Mouse (Mus musculus) olfactory bulb, adult 2 months (tissue): Measurements from ENCODE around the gene Cbr3.

Source experiments
- CTCF ChIP-seq: fragments of 200-500 bp; IDR thresholded peaks from 2 replicates; pipeline ENCODE4 v1.5.1; 2012; ENCODE audit warnings: low read depth, mild to moderate bottlenecking, low read length, moderate library complexity; ENCODE audit not compliant: insufficient read depth
- POLR2A ChIP-seq: fragments of 200-500 bp; IDR thresholded peaks from 2 replicates; pipeline ENCODE4 v1.6.1; 2012; ENCODE audit warnings: mild to moderate bottlenecking, low read depth, low read length, moderate library complexity; ENCODE audit not compliant: insufficient read depth

DNA sequence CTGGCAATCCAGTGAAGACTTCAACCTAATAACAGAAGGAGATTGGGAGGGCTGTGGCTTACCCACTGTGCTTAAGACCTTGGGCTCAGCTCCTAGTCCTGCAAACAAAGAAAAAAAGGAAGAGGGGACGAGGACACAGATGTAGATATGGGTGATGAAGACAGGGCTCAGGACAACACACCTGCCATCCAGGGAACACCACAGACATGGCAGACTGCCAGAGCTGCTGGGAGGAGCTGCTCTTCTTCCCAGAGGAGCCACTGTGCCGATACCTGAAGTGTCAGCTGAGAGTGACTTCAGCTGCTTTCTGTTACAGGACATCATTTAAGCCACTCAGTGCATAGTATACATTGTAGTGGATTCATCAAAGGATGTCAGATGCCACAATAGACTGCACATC, 39.5 kb downstream of the Cbr3 start:
- no peak for TF ChIP-seq POLR2A
- TF ChIP-seq CTCF, result no peak
